In the genomic region with DNA sequence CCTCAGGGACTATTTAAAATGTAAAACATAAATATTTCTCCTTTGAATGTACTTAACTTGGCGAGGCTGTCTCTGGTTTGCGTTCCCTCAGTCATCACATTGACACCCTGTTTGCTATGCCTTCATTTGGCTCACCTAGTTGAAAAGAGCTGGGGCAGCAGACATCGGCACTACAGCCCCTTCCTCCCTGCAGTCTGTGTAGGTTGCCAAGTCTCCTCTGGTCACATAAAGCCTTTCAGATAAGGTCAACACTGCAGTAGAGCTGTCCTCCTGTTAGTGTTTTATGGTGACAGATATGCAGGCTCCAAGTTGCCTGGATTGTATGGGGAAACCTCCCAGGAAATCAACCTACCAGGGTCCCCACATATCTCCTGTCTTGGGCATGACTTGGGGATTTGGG, we compare ENCODE assay signal across 28 mouse cellular contexts.
DNase-seq lines count a peak whose midpoint lies in the region; ATAC-seq lines count a peak whose summit lies in the region.
"Had no signal": no experiment of that assay in that cellular context is flagged by ENCODE, and none has a peak within 500 bp of the region (broad histone marks: within the 10 kb centered on the region; RNA-seq: fewer than 3 reads in every experiment).

No protein-coding gene starts in this region.

- H3K36me3 ChIP-seq in embryonic facial prominence, embryonic 11.5 days (replicated peaks; ENCODE audit: control insufficient read depth, insufficient read depth, low read depth, low read length) = no peaks in the 10 kb centered on the region
- H3K36me3 ChIP-seq in embryonic facial prominence, embryonic 10.5 days (replicated peaks) = no peaks in the 10 kb centered on the region
- no peaks in the 10 kb centered on the region for H3K36me3 ChIP-seq in heart, embryonic 13.5 days
- no peaks in the 10 kb centered on the region for H3K36me3 ChIP-seq in heart, embryonic 16.5 days (ENCODE audit: control insufficient read depth, insufficient read depth)
- H3K36me3 ChIP-seq in stomach, embryonic 15.5 days = no peaks in the 10 kb centered on the region
- H3K36me3 ChIP-seq: forebrain, embryonic 10.5 days; G1E; hindbrain, embryonic 10.5 days; hindbrain, embryonic 13.5 days; intestine, embryonic 15.5 days had no signal

- H3K4me1 ChIP-seq in embryonic facial prominence, embryonic 11.5 days (ENCODE audit: control insufficient read depth, insufficient read depth, low read length) = no peaks in the 10 kb centered on the region
- no peaks in the 10 kb centered on the region for H3K4me1 ChIP-seq in embryonic facial prominence, embryonic 10.5 days
- peaks cover 22% of the 10 kb centered on the region for H3K4me1 ChIP-seq in heart, embryonic 13.5 days
- peaks cover 18% of the 10 kb centered on the region for H3K4me1 ChIP-seq in heart, embryonic 16.5 days (ENCODE audit: control insufficient read depth, insufficient read depth, low read length)
- no peaks in the 10 kb centered on the region for H3K4me1 ChIP-seq in stomach, embryonic 15.5 days
- H3K4me1 ChIP-seq: forebrain, embryonic 10.5 days; forebrain, embryonic 13.5 days; hindbrain, embryonic 10.5 days; hindbrain, embryonic 13.5 days; intestine, embryonic 15.5 days had no signal

- H3K27me3 ChIP-seq in embryonic facial prominence, embryonic 11.5 days (ENCODE audit: control insufficient read depth, insufficient read depth, low read length) = no peaks in the 10 kb centered on the region
- no peaks in the 10 kb centered on the region for H3K27me3 ChIP-seq in embryonic facial prominence, embryonic 10.5 days (replicated peaks; ENCODE audit: low read depth, poor library complexity, severe bottlenecking)
- no peaks in the 10 kb centered on the region for H3K27me3 ChIP-seq in heart, embryonic 13.5 days (replicated peaks)
- no peaks in the 10 kb centered on the region for H3K27me3 ChIP-seq in heart, embryonic 16.5 days (ENCODE audit: control insufficient read depth, insufficient read depth, low read length)
- no peaks in the 10 kb centered on the region for H3K27me3 ChIP-seq in stomach, embryonic 15.5 days (replicated peaks)
- H3K27me3 ChIP-seq: CH12.LX; forebrain, embryonic 13.5 days; hindbrain, embryonic 13.5 days; intestine, embryonic 15.5 days; Patski had no signal

- H3K27ac ChIP-seq in embryonic facial prominence, embryonic 11.5 days (replicated peaks; ENCODE audit: low read depth, low read length) = no peak overlapping the region
- H3K27ac ChIP-seq in embryonic facial prominence, embryonic 10.5 days (replicated peaks) = no peak overlapping the region
- peak overlapping the region; percentile 70 for H3K27ac ChIP-seq in heart, embryonic 13.5 days (replicated peaks)
- H3K27ac ChIP-seq in heart, embryonic 16.5 days (ENCODE audit: low read length) = peak overlapping the region; percentile 65
- 0 out of 2 replicates have a peak overlapping the region, but pooled peaks have one; percentile 26 for H3K27ac ChIP-seq in stomach, embryonic 15.5 days
- H3K27ac ChIP-seq: forebrain, embryonic 10.5 days; forebrain, embryonic 13.5 days; hindbrain, embryonic 10.5 days; hindbrain, embryonic 13.5 days; intestine, embryonic 15.5 days had no signal

- peak; percentile 18 for DNase-seq in embryonic facial prominence, embryonic 11.5 days (ENCODE audit: low spot score)
- no peak for DNase-seq in embryonic facial prominence, embryonic 10.5 days (ENCODE audit: low spot score)
- no peak for DNase-seq in heart, adult 11 months
- no peak for DNase-seq in heart, postnatal 36 days
- DNase-seq in cerebellum, adult 11 months = no peak
- DNase-seq: adrenal gland, postnatal 10 days; adrenal gland, postnatal 36 days; cerebellum, adult 2 months; cerebellum, adult 9-11 months; cerebellum, postnatal 25 days; gastrocnemius, postnatal 10 days; gastrocnemius, postnatal 36 days; kidney, adult 11 months; kidney, adult 8-10 months had no signal

- H3K4me2 ChIP-seq in embryonic facial prominence, embryonic 11.5 days (ENCODE audit: low read depth, low read length) = no peak overlapping the region
- H3K4me2 ChIP-seq in heart, embryonic 13.5 days = peak overlapping the region; percentile 2; the same call in 1 of the 2 replicates
- H3K4me2 ChIP-seq in heart, embryonic 16.5 days (ENCODE audit: low read depth, low read length) = peak overlapping the region; percentile 4; the same call in 1 of the 2 replicates
- no peak overlapping the region for H3K4me2 ChIP-seq in stomach, embryonic 15.5 days
- H3K4me2 ChIP-seq: forebrain, embryonic 13.5 days; heart, embryonic 11.5 days; hindbrain, embryonic 13.5 days; intestine, embryonic 15.5 days had no signal

- 56% methylated on average over 3 of the region's 3 CpGs for WGBS in embryonic facial prominence, embryonic 11.5 days
- 63% methylated on average over 3 of the region's 3 CpGs for WGBS in embryonic facial prominence, embryonic 10.5 days
- 12% methylated on average over 3 of the region's 3 CpGs for WGBS in heart, embryonic 13.5 days
- 13% methylated on average over 3 of the region's 3 CpGs for WGBS in heart, embryonic 16.5 days
- WGBS in stomach, embryonic 15.5 days = 14% methylated on average over 3 of the region's 3 CpGs

- H3K9me3 ChIP-seq in embryonic facial prominence, embryonic 11.5 days (replicated peaks; ENCODE audit: control insufficient read depth, low read length) = no peaks in the 10 kb centered on the region
- H3K9me3 ChIP-seq in embryonic facial prominence, embryonic 10.5 days = no peaks in the 10 kb centered on the region
- H3K9me3 ChIP-seq in heart, embryonic 13.5 days = no peaks in the 10 kb centered on the region
- H3K9me3 ChIP-seq in heart, embryonic 16.5 days (replicated peaks; ENCODE audit: control insufficient read depth, low read length) = no peaks in the 10 kb centered on the region
- H3K9me3 ChIP-seq in stomach, embryonic 15.5 days = no peaks in the 10 kb centered on the region
- H3K9me3 ChIP-seq: forebrain, embryonic 10.5 days; forebrain, embryonic 13.5 days; G1E; hindbrain, embryonic 10.5 days; hindbrain, embryonic 13.5 days; intestine, embryonic 15.5 days had no signal

- no peak overlapping the region for H3K9ac ChIP-seq in embryonic facial prominence, embryonic 11.5 days (replicated peaks; ENCODE audit: low read length)
- H3K9ac ChIP-seq in heart, embryonic 13.5 days = 0 out of 2 replicates have a peak overlapping the region, but pooled peaks have one; percentile 7
- no peak overlapping the region for H3K9ac ChIP-seq in heart, embryonic 16.5 days (ENCODE audit: low read length)
- H3K9ac ChIP-seq in stomach, embryonic 15.5 days = no peak overlapping the region
- H3K9ac ChIP-seq: forebrain, embryonic 13.5 days; hindbrain, embryonic 13.5 days; intestine, embryonic 15.5 days had no signal

- H3K4me3 ChIP-seq in embryonic facial prominence, embryonic 11.5 days (ENCODE audit: low read depth, low read length) = no peak overlapping the region
- no peak overlapping the region for H3K4me3 ChIP-seq in embryonic facial prominence, embryonic 10.5 days
- H3K4me3 ChIP-seq in heart, embryonic 13.5 days = no peak overlapping the region
- H3K4me3 ChIP-seq in heart, embryonic 16.5 days (ENCODE audit: low read length) = no peak overlapping the region
- H3K4me3 ChIP-seq in stomach, embryonic 15.5 days (replicated peaks) = no peak overlapping the region
- H3K4me3 ChIP-seq: forebrain, embryonic 10.5 days; forebrain, embryonic 13.5 days; hindbrain, embryonic 10.5 days; hindbrain, embryonic 13.5 days; intestine, embryonic 15.5 days had no signal

- intact Hi-C loops in heart, postnatal 36 days (cut with DNase I) = no loop called here

- ATAC-seq in embryonic facial prominence, embryonic 11.5 days (replicated peaks; ENCODE audit: insufficient number of reproducible peaks, low FRiP score, low TSS enrichment, low read depth) = no peak
- ATAC-seq in heart, embryonic 13.5 days (ENCODE audit: extremely low read depth, insufficient number of reproducible peaks, low FRiP score, low TSS enrichment) = no peak
- ATAC-seq in heart, embryonic 16.5 days (replicated peaks; ENCODE audit: extremely low read depth, insufficient read depth, low FRiP score) = peak; percentile 84
- ATAC-seq in stomach, embryonic 15.5 days (ENCODE audit: insufficient read depth, low FRiP score, low read depth) = peak; percentile 50; the same call in 1 of the 2 replicates
- ATAC-seq: forebrain, embryonic 13.5 days; forebrain, embryonic 16.5 days; hindbrain, embryonic 16.5 days; intestine, embryonic 15.5 days; Patski had no signal

Comparison
In these comparisons a context has a peak if more than half of its experiments do, and no peak if none do; other contexts are left out.
1. ATAC-seq: peak in heart, embryonic 16.5 days (single experiment) and stomach, embryonic 15.5 days (single experiment); none in embryonic facial prominence, embryonic 11.5 days (single experiment) and heart, embryonic 13.5 days (single experiment).
2. H3K27ac ChIP-seq: peak in heart, embryonic 13.5 days (single experiment), heart, embryonic 16.5 days (single experiment) and stomach, embryonic 15.5 days (single experiment); none in embryonic facial prominence, embryonic 11.5 days (single experiment) and embryonic facial prominence, embryonic 10.5 days (single experiment).
3. H3K4me2 ChIP-seq: peak in heart, embryonic 13.5 days (single experiment) and heart, embryonic 16.5 days (single experiment); none in embryonic facial prominence, embryonic 11.5 days (single experiment) and stomach, embryonic 15.5 days (single experiment).